Mouse (Mus musculus) v-Abl transformed pro-B cells (cell line): ENCODE results near the gene Nenf.

Experiments
- in situ Hi-C, 2 experiments: fragments of 400-800 bp; cut with MboI; formaldehyde crosslinking; loops; one replicate each; pipeline ENCODE4 v1.15.1; 2025; ENCODE audit not compliant: unreplicated experiment in 2 of 2

Nenf gene

DNA sequence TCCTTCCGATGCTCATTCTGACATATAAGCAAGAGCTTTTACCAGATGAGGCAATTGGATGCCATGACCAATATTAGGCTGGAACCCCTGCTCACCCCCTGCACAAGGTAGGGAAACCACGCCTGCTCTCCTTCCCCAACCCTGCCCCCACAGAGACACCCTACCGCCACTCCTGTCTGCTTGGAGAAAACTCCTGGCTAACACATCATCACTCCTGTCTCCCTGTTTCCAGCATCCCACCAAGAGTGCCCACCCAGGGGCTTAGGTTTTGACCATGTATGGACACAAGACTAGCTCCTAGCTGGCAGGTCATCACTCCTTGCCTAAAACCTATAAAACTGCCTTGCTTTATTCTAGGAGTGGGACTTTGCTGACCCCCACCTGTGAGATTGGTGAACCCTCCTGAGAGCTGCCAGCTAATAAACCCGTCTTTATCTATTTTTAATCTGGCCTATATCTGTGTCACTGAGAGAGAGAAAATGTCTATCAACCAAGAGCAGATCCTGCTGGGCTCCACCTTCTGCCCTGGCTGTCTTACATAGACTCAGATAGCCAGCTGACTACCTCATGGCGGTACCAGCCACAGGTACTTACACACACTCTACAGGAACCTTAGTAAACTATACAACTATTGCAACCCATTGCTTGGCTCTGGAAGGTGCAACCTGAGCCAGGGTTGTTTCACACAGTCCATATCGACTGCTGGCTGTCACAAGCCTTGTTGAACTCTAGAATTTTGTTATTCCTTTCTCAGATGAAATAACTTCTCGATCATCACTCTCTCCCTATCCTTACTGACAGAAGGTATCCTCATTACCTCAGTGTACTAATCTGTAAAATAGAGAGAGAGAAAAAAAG is 7.0 kb upstream of the Nenf start:
- in situ Hi-C loops = no loop called here

DNA sequence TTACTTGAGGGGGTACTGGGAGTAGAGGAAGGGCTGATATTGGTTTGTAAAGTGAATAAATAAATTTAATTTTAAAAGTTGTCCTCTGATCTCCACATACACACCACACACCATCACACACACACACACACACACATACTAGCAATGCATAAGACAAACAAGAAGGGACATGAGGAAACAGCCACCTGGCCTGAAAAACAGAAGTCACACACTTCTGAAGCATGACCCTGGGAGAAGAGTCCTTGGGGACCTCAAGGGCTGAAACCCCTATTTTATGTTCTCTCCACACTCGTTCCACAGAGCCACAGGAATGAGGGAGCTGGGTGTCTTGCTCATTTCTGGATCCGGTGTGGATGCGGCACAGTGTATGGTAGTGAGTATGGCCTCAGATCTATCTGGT is 5.4 kb upstream of the Nenf start:
- in situ Hi-C loops = no loop called here

DNA sequence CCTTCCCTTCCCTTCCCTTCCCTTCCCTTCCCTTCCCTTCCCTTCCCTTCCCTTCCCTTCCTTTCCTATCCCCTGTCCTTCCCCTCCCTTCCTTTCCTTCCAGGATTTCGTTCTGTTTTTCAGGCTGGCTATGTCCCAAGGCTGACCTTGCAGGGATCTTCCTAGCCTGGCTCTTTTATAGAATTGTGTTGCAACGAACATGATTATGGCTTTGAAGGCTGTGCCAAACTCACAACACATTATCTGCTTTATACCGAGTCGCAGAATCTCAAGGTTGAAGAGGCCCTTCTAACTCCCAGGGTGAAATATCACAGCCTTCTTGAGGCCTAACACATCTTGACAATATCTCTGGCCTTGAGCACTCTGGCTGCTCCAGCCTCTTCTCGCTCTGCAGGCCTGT is 692 bp upstream of the Nenf start:
- in situ Hi-C loops = loop anchor here (5.0 to 10.0 kb wide), 2 partner anchors 34 to 156 kb away; no protein-coding TSS in a partner anchor

DNA sequence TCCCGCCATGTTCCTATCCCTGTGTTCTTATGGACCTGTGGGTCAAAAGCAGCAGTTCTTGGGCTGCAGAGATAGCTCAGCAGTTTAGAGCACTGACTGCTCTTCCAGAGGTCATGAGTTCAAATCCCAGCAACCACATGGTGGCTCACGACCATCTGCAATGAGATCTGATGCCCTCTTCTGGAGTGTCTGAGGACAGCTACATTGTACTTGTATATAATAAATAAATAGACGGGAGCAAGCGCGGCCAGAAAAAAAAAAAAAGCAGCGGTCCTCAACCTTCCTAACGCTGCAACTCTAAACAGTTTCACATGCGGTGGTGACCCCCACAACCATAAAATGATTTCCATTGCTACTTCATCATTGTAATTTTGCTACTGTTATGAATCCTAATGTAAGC is 1.2 kb downstream of the Nenf start:
- in situ Hi-C loops = loop anchor here (5.0 to 10.0 kb wide), 2 partner anchors 35 to 158 kb away; no protein-coding TSS in a partner anchor

DNA sequence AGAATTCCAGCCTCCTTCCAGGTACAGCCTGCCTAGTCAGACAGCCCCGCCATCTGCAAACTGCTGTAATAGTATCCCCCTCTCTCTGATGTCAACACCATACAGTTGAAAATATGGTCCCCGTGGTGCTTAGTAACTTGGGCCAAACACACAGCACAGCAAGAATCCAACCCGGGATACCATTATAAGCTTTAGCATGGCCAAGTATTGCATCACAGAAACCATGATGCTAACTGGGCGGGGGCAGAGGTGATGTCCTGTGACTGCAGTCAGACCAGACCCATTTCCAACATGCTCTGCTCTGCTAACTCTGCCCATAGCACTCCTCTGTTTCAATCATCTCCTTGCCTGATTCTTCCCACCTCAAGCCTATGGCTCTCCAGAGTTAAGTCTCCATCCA is 4.1 kb downstream of the Nenf start:
- in situ Hi-C loops = loop anchor here in 1 of 2 experiments (10.0 kb wide), 1 partner anchor 161 kb away; no protein-coding TSS in a partner anchor

DNA sequence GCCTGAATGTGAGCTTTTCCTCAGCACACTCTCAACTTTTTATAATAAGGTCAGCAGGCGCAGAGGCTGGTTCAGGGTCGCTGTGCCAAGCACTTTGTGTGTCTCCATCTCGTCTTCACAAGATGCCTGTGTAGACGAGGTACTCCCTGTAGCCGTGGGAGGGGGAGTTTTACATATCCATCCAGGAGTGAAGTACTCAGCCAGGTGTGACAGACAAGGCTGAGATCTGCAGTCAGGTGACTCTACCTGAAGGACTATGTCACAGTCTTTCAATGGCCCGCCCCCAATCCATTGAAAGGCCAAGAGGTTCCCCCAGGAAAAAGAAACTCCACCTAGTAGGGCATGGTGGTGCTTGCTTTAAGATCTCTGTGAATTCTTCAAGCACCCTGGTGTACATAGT is 4.8 kb downstream of the Nenf start:
- in situ Hi-C loops = loop anchor here in 1 of 2 experiments (10.0 kb wide), 1 partner anchor 162 kb away; no protein-coding TSS in a partner anchor

DNA sequence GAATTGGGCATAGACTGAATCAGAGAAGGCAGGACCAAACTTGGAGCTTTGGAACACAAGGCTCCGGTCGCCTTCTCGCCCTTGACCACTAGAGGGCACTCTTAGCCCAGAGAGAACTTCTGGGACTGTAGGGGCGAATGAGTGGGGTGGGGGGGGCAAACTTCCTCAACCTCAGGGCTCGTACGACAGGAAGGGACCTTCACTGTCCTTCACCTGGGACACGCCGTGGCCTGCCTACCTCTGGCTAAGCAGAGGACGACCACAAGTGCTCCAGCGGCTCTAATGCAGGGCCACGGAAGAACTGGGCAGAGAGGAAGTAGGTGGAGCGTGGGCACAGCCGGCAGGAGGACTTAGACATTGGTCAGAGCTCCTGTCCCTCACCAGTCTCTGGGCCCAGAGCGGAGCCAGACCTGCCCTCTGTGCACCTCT is 5.5 kb downstream of the Nenf start:
- in situ Hi-C loops = loop anchor here in 1 of 2 experiments (10.0 kb wide), 1 partner anchor 162 kb away; no protein-coding TSS in a partner anchor

DNA sequence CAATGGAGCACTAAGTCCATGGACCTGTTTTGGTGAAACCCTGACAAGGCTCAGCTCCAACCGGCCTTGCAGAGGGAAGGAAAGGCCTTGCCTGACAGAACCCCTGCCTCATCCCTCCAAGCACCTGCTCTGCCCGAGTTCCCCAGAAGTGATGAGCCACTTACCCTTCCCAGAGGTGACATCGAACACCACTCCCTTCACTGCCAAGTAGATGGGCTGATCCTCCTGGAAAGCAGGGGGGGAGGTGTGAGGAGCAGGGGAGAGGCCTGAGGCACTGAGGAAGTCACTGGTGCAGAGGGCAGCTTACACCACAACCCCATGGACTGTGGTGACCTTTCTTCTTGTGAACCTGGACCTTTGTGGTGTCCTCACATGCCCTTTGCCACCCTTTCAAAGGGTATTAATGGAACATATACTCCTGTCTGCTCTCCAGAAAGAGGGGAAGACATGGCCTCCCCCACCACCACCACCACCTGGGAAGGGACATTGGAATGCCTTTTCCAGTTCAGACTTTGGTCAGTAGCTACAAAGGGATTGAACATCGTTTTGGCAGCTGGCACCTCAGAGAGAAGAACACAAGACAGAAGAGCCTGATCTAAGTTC is 6.6 kb downstream of the Nenf start:
- in situ Hi-C loops = loop anchor here in 1 of 2 experiments (10.0 kb wide), 1 partner anchor 163 kb away; no protein-coding TSS in a partner anchor

DNA sequence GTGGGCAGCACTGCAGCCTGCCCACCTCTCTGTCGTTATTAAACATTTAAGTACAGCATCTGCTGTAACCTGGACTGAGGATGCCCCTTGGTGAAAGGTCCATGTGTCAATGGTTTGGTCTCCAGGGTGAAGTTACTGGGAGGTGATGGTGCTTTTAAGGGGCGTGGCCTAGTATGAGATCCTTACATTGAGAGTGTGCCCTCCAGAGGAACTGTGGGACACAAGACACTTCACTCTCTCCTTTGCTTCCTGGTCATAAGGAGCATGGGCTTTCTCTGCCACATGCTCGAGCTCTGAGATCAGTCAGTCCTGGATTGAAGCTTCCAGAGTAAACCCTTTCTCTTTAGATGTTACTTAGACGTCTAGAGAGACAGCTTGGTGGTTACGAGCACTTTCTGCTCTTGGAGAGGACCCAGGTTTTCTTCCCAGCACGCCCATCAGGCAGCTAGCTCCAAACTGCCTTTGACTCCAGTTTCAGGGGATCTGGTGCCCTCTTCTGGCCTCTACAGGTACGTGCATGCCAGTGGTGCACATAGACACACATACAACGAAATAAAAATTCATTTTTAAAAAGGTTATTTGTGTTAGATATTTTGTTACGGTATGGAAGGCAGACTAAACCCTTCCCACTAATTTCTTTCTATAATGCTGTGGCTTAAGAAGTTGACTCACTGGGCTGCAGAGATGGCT is 10.1 kb downstream of the Nenf start:
- in situ Hi-C loops = loop anchor here (5.0 to 10.0 kb wide), 2 partner anchors 257 to 259 kb away; no protein-coding TSS in a partner anchor

DNA sequence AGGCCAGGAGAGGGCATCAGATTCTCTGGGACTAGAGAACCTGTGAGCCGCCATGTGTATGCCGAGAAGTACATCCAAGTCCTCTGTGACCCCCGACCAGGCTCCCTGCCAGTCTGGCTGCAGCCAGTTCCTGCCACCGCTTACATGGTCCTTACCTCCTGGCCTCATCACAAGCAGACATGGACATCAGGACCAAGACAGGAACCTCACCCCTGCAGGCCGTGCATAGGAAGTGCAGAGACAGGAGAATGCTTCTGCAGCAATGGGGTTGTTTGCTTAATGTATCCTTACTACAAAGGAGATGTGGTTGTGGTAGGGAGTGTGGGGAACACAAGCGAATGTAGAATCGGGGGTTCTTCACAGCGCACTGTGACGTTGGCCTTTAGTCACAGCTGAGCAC is 11.7 kb downstream of the Nenf start:
- in situ Hi-C loops = loop anchor here (5.0 to 10.0 kb wide), 2 partner anchors 258 to 261 kb away; no protein-coding TSS in a partner anchor

DNA sequence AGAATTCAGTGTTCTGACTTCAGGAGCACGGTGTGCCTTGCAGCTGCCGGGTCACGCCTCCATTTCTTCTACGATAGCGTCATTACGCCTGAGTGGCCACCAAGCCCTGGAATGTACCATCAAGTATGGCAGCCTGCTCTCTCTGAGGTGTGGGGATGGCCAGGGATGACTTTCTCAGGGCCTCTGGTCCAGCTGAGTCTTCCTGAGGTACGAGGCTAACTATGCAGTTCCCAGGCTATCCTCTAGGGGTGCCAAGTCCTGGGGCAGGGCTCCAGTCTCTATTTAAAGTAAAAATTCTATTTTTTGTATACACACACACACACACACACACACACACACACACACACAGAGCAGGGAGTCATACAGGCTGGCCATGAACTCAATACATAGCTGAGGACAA is 12.4 kb downstream of the Nenf start:
- in situ Hi-C loops = loop anchor here (5.0 to 10.0 kb wide), 2 partner anchors 259 to 262 kb away; no protein-coding TSS in a partner anchor

DNA sequence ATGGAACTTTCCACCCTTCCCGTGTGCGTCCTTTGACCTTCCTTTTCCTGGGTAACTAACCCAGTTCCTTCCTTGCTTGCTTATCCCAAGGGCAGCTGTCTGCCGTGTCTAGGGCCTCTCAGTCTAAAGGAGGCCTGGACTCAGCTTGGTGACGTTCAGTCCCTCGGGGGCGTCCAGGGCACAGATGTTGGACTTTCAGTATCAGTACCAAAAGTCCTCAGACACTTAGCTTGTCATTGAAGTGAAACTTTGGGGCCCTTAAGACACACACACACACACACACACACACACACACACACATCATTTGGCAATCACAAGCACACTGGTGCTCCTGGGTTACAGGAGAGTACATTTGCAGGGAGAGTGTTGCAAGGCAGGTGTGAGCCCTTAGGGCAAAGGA is 13.8 kb downstream of the Nenf start:
- in situ Hi-C loops = loop anchor here (5.0 to 10.0 kb wide), 2 partner anchors 261 to 508 kb away; no protein-coding TSS in a partner anchor

DNA sequence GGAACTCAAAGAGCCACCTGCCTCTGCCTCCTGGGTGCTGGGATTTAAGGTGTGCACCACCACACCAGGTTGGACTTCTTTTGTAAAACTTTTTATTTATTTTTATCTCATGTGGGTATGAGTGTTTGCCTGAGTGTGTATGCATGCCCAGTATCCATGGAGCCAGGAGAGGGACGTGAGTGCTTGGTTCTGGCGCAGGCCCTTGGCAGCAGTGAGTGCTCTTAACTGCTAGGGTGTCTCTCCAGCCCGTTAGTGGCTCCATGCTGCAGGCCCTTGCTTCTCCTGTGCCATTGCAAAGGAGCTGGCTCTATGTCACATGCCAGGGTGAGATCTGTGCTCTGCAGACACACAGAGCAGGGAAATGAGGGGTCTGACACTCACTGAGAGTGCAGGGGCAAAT is 14.3 kb downstream of the Nenf start:
- in situ Hi-C loops = loop anchor here (5.0 to 10.0 kb wide), 2 partner anchors 261 to 509 kb away; no protein-coding TSS in a partner anchor

DNA sequence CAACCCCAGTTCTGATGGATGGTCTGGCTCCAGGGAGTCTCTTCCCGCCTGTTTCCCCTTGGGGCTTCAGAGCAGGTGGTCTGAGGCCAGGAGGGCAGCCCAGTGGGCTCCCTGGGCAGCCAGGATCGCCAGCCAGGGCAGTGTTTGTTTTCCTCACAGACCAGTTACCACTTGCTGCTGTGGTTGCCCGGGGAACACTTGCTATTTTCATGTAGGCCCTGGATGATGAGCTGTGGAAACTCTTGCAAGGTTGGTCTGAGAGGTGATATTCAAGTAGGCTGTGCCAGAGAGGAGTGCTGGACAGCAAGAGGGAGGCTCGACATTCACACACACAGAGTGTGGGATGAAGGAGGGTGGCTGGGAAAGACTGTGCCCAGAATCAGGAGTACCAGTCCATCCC is 16.1 kb downstream of the Nenf start:
- in situ Hi-C loops = loop anchor here (5.0 to 10.0 kb wide), 2 partner anchors 263 to 510 kb away; no protein-coding TSS in a partner anchor

DNA sequence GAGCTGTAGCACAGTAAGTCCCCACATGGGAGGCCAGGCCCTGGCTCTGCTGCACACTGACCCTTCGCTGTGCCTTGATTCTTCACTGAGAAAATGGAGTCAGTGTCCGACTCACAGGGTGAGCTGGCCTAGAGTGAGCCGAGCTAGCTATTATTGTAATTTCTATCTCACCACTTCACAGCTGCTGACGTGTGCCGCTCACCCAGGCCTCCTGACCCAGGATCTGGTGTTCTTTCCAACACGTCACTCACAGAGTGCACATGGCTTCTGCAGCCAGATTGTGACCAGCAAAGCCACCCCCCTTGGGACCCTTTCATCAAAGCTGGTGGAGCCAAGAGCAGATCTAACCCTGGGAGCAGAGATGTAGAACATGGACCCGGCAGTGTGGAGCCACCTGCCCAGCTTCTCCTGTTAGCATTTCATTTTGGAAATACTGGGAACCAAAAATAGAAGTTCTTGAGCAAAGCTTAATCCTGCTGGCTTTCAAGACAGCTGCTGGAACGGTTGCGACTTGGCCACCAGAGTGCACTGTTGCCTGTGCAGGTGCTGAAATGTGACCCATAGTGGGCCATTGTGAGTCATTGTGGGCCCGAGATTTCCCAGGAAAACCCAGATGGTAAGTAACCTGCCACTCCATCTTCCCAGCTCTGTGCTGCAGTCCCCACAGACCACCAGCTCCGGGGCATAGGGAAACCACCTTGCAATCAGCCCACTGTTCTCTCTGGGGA is 18.6 kb downstream of the Nenf start:
- in situ Hi-C loops = loop anchor here in 1 of 2 experiments (5.0 to 25.0 kb wide), 3 partner anchors 462 to 1405 kb away; no protein-coding TSS in a partner anchor

DNA sequence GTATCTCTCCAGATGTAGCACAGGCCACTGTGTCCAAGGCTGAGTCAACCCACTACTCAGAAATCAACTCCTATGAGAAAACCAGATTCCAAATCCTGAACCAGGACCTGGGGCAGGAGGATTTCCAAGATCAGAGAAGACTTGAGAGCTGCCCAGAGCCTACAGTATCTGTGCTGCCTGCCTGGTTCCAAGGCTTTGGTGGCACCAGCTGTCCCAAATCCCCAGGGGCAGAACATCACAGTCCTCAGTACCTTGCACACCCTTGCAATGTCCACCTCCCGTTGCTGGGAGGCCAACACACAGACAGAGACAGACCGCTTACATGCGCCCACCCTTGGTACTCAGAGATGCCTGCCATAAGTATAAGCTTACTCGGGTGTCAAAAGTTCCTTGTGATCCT is 19.7 kb downstream of the Nenf start:
- in situ Hi-C loops = loop anchor here in 1 of 2 experiments (5.0 to 25.0 kb wide), 3 partner anchors 461 to 1406 kb away; no protein-coding TSS in a partner anchor

DNA sequence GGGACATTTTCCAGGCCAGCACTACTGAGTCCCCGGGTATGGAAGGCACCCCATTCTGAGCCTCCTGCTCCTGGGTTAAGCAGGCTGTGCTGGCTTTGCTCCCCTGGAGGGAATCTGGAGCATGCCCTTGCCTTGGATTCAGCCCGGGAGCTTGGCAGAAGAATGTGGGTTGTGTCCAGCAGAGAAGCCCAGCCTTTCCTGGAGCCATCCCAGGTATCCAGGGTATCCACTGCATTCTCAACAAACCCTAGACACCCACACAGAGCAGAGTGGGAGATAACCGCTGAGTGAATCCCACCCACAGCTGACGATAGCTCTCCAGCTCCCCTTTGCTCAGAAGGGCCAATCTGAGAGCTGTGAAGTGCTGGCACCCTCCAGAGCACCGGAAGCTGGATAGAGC is 21.5 kb downstream of the Nenf start:
- in situ Hi-C loops = loop anchor here in 1 of 2 experiments (5.0 to 25.0 kb wide), 3 partner anchors 459 to 1408 kb away; no protein-coding TSS in a partner anchor

DNA sequence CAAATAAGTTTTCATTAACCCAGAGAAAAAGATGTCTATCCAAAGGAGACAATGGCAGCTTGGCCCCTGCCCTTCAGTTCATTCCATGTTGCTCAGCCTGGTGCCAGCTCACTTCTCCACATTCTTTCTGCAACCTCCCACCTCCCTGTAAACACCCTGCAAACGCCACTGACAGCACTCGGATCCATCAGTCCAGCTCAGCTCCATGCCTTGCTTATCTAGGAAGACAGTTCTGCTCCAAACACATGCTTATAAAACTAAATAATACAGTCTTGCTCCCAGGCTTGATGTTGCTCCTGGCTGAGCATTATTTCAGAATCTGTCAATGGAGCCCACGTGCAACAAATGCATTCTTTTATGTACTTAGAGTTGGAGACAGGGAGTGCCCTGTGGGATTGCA is 22.2 kb downstream of the Nenf start:
- in situ Hi-C loops = loop anchor here in 1 of 2 experiments (5.0 to 25.0 kb wide), 3 partner anchors 458 to 1409 kb away; no protein-coding TSS in a partner anchor
